Mouse (Mus musculus) embryonic facial prominence, embryonic 10.5 days (tissue): Measurements from ENCODE around the gene Lrrc39. TPM values are rescaled to one million over a fixed set of nuclear protein-coding genes. Genes with fewer than 3 reads are reported as not detected.

Source experiments
- DNase-seq: peaks from one replicate; pipeline ENCODE4 v3.0.0-alpha.2; 2017; ENCODE audit warnings: low spot score
- H3K27ac ChIP-seq: fragments of 300-500 bp; sonication (generic); replicated peaks from 2 replicates; pipeline ENCODE4 v1.5.1; 2016; ENCODE audit warnings: mild to moderate bottlenecking
- H3K27me3 ChIP-seq: fragments of 300-500 bp; sonication (generic); replicated peaks from 2 replicates; pipeline ENCODE4 v1.6.1; 2016; ENCODE audit warnings: low read depth, mild to moderate bottlenecking; ENCODE audit not compliant: poor library complexity, severe bottlenecking
- H3K36me3 ChIP-seq: fragments of 300-500 bp; sonication (generic); replicated peaks from 2 replicates; pipeline ENCODE4 v1.6.1; 2016; ENCODE audit warnings: mild to moderate bottlenecking, moderate library complexity
- H3K4me1 ChIP-seq: fragments of 300-500 bp; sonication (generic); 2 replicates; pipeline ENCODE4 v1.6.1; 2016
- H3K4me3 ChIP-seq: fragments of 300-500 bp; sonication (generic); 2 replicates; pipeline ENCODE4 v1.5.1; 2016; ENCODE audit warnings: mild to moderate bottlenecking, moderate library complexity
- H3K9me3 ChIP-seq: fragments of 300-500 bp; sonication (generic); 2 replicates; pipeline ENCODE4 v1.6.1; 2016; ENCODE audit warnings: mild to moderate bottlenecking
- WGBS: fragments of 180-500 bp; shearing (Covaris S2); methylation state at CpG from one replicate; pipeline ENCODE4 v1.1.7; 2016; 5-methylcytosine and 5-hydroxymethylcytosine counted together
- polyA plus RNA-seq: library from polyadenylated mRNA; unstranded; fragments of >200 nt; fragmentation: Nextera tagmentation; extraction: Ambion mirVana; gene quantifications from 2 replicates; pipeline ENCODE4 v1.2.1, GENCODE M21; 2016

Lrrc39 gene
- polyA plus RNA-seq, 1 experiment from 2014 or later, result 0.70 TPM

DNA sequence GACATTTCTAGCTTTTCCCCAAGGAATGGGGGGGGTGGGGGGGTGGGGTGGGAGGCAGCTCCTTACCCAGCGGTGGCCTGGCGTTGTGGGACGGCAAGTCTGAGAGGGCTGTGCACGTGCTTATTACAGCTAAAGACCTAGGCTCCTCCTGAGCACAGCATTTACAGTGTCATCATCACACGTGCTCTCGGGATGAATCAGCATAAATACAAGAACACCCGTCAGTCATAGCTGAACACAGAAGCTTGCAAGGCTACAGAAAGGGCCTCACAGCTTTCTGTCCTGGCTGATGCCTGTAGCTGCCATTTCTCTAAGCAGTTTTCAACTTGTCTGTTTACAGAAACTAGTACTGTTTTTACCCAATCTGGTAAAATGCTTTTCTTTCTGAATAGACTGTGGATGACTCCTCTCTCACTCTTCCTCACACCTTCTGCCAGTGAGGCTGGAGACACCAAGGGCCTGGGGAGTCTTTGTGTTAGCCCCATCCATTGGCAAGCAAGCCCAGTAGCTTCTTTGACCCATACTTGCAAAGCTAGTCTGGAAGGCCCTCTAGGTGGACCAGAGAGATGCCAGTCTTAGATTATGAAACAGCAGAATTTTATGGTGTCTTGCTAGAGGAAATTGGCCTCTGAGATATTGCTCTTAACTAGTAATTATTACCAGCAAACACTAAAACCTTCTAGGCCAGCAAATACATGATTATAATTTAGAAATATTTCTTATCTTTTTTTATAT is 58.0 kb downstream of the Lrrc39 start:
- H3K36me3 ChIP-seq, result peaks cover 64% of the 10 kb centered on the region
- H3K9me3 ChIP-seq, result no peaks in the 10 kb centered on the region
- no peaks in the 10 kb centered on the region for H3K4me1 ChIP-seq
- H3K4me3 ChIP-seq, result no peak overlapping the region
- no peaks in the 10 kb centered on the region for H3K27me3 ChIP-seq
- H3K27ac ChIP-seq, result no peak overlapping the region
- 93% methylated on average over 7 of the region's 7 CpGs for WGBS
- no peak for DNase-seq

DNA sequence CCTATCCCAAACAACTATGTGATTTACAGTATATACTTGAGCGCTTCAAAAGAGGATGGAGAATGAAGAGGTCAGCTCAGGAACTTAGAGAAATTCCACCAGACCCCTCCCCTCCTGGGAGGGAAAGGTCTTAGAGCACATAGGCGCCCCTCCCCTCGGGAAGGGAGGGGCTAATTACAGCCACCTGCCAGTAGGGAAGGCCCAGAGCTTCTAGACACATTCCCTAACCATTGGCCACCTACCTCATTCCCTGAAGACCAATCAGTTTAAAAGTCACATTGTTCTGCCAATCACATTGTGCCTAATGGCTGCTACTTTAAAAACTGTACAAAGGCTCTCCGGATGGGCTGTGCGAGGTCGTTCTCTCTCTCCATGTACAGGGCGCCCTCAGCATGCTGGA is 59.9 kb downstream of the Lrrc39 start:
- DNase-seq, result no peak
- Histone ChIP-seq H3K9me3 (no peaks in the 10 kb centered on the region), H3K27ac (no peak overlapping the region), H3K36me3 (peaks cover 67% of the 10 kb centered on the region), H3K4me3 (no peak overlapping the region), H3K27me3 (no peaks in the 10 kb centered on the region), H3K4me1 (no peaks in the 10 kb centered on the region)
- WGBS, result 94% methylated on average over 7 of the region's 7 CpGs

DNA sequence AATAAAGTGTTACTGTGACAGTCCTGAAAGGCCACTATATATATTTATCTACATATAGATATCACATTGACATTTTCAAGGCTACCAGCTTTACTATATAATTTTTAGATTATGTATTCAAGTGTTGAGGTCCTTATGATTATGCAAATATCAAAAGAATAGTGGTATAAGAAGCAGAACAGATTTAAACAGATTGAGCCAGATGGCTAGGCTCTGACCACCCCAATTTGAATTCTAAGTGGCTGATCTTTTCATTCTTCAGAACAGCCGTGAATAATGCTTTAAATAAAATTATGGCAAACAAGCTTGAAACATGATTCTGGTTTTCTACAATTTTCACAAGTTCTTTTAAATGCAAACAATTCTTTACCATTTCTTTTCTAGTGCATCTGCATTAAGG is 68.7 kb downstream of the Lrrc39 start:
- no peak for DNase-seq
- H3K4me1 ChIP-seq, result no peaks in the 10 kb centered on the region
- no peak overlapping the region for H3K4me3 ChIP-seq
- no peaks in the 10 kb centered on the region for H3K9me3 ChIP-seq
- H3K36me3 ChIP-seq, result peaks cover 95% of the 10 kb centered on the region
- WGBS, result 90% methylated on average over 1 of the region's 1 CpGs
- no peaks in the 10 kb centered on the region for H3K27me3 ChIP-seq
- no peak overlapping the region for H3K27ac ChIP-seq

Other genes starting within 250 kb of the Lrrc39 start
- 16.5 and 17.6 TPM in 2 replicates for gene Cdc14a, start 138.9 kb upstream of the Lrrc39 start, polyA plus RNA-seq
- 109 and 114 TPM in 2 replicates for gene Rtca, start 54.8 kb upstream of the Lrrc39 start, polyA plus RNA-seq
- 12.3 and 12.5 TPM in 2 replicates for gene Dbt, start 49.9 kb upstream of the Lrrc39 start, polyA plus RNA-seq
- 38.5 and 39.6 TPM in 2 replicates for gene Sass6, start 32.0 kb downstream of the Lrrc39 start, polyA plus RNA-seq
- gene Trmt13, start 51.6 kb downstream of the Lrrc39 start, polyA plus RNA-seq, result 24.7 and 24.9 TPM in 2 replicates
- gene Mfsd14a, start 99.7 kb downstream of the Lrrc39 start, polyA plus RNA-seq, result 80.7 and 87.8 TPM in 2 replicates
- not detected in 2 replicates for gene Gm43191, start 118.3 kb downstream of the Lrrc39 start, polyA plus RNA-seq
- 7.8 and 8.7 TPM in 2 replicates for gene Slc35a3, start 149.9 kb downstream of the Lrrc39 start, polyA plus RNA-seq
- 9.9 and 10.2 TPM in 2 replicates for gene Agl, start 245.2 kb downstream of the Lrrc39 start, polyA plus RNA-seq